Mouse (Mus musculus) ES-E14 (cell line): ENCODE results near the gene Atp6v1e2.

Source experiments
- CHD2 ChIP-seq: IDR thresholded peaks from 2 replicates; pipeline ENCODE4 v1.6.1; 2014; ENCODE audit warnings: mild to moderate bottlenecking, low read depth, low read length, inconsistent platforms
- ZC3H11A ChIP-seq: IDR thresholded peaks from 2 replicates; pipeline ENCODE4 v1.6.1; 2012; ENCODE audit warnings: low read depth, mild to moderate bottlenecking, inconsistent platforms, low read length, borderline replicate concordance

GRCm38 (mm10) chr17:86971036-86971435 lies 23.3 kb upstream of the Atp6v1e2 start:
- TF ChIP-seq ZC3H11A (no peak), CHD2 (no peak)
